Mouse (Mus musculus): ENCODE results near the gene Mob4. TPM values are rescaled to one million over a fixed set of nuclear protein-coding genes. Genes with fewer than 3 reads are reported as not detected.

Gene Mob4
- polyA plus RNA-seq, 1 experiment, result 125 TPM

DNA sequence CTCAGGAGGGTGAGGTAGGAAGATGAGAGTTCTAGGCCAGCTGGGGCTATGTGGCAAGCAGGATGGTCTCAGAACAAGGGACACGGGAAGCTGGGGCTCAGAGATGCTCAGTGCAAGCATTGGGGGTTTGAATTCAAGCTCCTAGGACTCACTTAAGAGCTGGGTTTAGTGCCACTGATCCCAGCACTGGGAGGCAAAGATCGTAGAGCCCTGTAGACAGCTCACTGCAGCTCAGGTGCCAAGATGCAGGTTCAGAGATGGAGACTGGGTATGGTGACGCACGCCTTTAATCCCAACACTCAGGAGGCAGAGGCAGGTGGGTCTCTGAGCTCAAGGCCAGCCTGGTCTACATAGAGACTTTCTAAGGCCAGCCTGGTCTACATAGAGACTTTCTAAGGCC is 26.3 kb downstream of the Mob4 start:
- Histone ChIP-seq H3K27ac (ENCODE audit: insufficient read depth, low read depth, low read length) (no peak overlapping the region), H3K4me1 (ENCODE audit: control insufficient read depth, insufficient read depth, low read length) (peaks cover 3% of the 10 kb centered on the region; the same call in 1 of the 2 replicates), H3K4me3 (ENCODE audit: insufficient read depth, low read depth, low read length) (no peak overlapping the region)
- TF ChIP-seq CTCF (IDR thresholded peaks at IDR 0.05; ENCODE audit: insufficient read depth, low read depth, low read length), result no peak
- no peak for TF ChIP-seq POLR2A (IDR thresholded peaks at IDR 0.05; ENCODE audit: insufficient read depth, low read depth, low read length)
- 98% methylated on average over 4 of the region's 4 CpGs for WGBS

DNA sequence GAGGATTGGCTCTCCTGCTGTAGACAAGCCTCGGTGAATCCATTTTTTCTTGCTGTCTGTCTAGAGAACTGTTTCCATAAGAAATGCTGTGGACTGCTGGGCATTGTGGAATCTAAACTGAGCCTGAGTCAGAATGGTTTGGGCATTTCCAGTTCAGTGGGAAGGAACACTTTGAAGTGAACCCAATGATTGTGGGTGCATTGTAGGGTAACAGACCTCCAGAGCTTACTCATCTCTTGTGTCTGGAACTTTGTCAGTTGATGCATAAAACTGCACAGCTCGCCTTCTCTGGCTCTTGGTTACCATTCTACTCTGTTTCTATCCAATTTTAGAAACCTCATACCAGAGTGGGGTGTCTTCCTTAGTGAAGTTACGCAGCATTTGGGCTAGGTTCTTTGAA is 27.2 kb downstream of the Mob4 start:
- TF ChIP-seq POLR2A (IDR thresholded peaks at IDR 0.05; ENCODE audit: insufficient read depth, low read depth, low read length), result no peak
- TF ChIP-seq CTCF (IDR thresholded peaks at IDR 0.05; ENCODE audit: insufficient read depth, low read depth, low read length), result no peak
- WGBS, result 71% methylated on average over 3 of the region's 3 CpGs
- Histone ChIP-seq H3K27ac (ENCODE audit: insufficient read depth, low read depth, low read length) (no peak overlapping the region), H3K4me1 (ENCODE audit: control insufficient read depth, insufficient read depth, low read length) (peaks cover 3% of the 10 kb centered on the region; the same call in 1 of the 2 replicates), H3K4me3 (ENCODE audit: insufficient read depth, low read depth, low read length) (no peak overlapping the region)

DNA sequence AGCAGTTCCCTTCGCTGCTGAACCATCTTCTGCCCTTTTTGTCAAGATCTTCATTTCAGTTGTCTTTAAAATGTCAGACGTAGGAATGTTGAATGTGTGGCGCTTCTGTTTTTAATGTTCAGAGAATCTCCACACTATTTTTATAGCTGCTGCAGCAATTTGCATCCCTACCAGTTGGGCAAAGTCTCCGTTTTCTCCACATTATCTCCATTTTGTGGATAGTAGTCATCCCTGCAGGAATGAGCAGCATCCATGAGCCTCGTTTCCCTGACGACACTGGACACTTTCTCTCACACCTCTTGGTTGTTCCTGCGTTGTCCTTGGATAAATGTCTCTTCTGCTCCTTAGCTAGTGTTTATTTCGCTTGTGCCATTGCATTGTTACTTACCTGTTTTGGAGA is 27.8 kb downstream of the Mob4 start:
- 92% methylated on average over 8 of the region's 8 CpGs for WGBS
- peaks cover 3% of the 10 kb centered on the region for H3K4me1 ChIP-seq (ENCODE audit: control insufficient read depth, insufficient read depth, low read length)
- TF ChIP-seq CTCF (IDR thresholded peaks at IDR 0.05; ENCODE audit: insufficient read depth, low read depth, low read length) (no peak), POLR2A (IDR thresholded peaks at IDR 0.05; ENCODE audit: insufficient read depth, low read depth, low read length) (no peak)
- H3K4me3 ChIP-seq (ENCODE audit: insufficient read depth, low read depth, low read length), result no peak overlapping the region
- no peak overlapping the region for H3K27ac ChIP-seq (ENCODE audit: insufficient read depth, low read depth, low read length)

DNA sequence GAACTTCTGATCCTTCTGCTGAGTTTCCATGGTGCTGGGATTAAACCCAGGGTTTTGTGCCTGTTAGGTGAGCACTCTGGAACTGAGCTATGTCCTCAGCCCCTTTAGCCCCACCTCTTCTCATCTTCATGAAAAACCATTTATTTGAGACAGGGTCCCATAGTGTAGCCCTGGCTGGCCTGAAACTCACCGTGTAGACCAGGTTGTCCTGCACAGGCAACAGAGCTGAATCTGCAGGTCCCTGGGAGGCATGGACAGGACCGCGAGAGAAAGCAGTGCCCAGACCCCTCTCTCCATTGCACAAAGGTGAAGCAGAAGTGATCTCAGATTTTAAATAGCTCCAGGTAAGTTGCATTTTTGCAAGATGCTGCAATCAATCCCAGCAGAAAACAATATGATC is 29.2 kb downstream of the Mob4 start:
- 88% methylated on average over 3 of the region's 3 CpGs for WGBS
- Histone ChIP-seq H3K4me1 (ENCODE audit: control insufficient read depth, insufficient read depth, low read length) (peaks cover 3% of the 10 kb centered on the region), H3K27ac (ENCODE audit: insufficient read depth, low read depth, low read length) (no peak overlapping the region; the same call in 1 of the 2 replicates), H3K4me3 (ENCODE audit: insufficient read depth, low read depth, low read length) (no peak overlapping the region)
- TF ChIP-seq CTCF (IDR thresholded peaks at IDR 0.05; ENCODE audit: insufficient read depth, low read depth, low read length) (no peak), POLR2A (IDR thresholded peaks at IDR 0.05; ENCODE audit: insufficient read depth, low read depth, low read length) (no peak)

DNA sequence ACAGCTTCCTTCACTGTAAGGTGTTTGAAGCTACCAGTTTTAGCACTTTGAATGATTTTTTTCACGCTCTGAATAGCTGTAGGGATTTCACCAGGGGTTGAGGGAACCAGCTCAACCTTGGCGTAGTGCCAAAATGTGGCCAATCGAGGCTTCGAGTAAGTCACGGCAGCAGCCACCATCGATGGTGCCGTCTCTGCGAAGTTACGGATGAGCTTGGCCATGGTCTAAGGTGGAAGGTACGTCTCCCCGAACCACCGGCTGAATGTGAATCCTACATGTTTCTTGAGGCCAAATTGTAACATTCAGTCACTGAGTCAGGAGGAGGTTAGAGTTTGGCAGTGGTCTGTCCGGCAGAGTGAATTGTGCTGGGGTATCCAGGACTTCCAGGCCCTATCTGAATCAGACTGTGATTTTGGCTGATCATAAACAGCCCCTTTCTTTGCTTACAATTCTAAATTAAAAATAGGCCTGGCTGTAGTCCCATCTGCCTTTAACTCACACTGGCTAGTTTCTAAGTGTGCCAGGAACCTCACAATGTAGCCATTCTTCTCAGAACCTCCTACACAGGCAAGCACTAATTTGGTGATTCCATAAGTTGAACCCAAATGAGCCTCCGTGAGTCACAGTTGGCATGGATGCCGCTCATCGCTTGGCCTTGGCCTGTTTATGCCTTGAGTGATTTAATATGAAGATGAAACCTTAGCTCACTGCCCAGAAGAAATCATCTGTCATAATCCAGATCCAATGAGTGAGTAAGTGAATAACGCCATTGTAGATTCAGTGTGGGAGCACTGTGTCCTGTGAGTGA is 30.0 kb downstream of the Mob4 start:
- H3K27ac ChIP-seq (ENCODE audit: insufficient read depth, low read depth, low read length), result peak overlapping the region; percentile 74
- no peak for TF ChIP-seq POLR2A (IDR thresholded peaks at IDR 0.05; ENCODE audit: insufficient read depth, low read depth, low read length)
- TF ChIP-seq CTCF (IDR thresholded peaks at IDR 0.05; ENCODE audit: insufficient read depth, low read depth, low read length), result no peak

DNA sequence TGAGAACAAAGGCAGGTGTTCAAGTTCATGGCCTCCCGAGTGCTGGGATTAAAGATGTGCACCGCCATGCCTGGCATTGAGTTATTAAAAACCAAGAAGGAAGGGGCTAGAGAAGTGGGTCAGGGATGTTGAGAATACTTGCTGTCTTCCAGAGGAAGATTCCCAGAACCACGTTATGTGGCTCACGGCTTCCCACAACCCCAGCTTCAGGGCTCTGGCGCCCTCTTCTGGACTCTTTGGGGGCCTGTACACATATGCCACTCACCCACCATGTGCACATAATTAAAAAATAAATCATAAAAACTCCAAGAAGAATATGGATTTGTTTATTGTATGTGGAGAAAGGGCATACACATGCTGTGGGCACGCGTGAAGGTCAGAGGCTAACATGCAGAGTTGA is 30.9 kb downstream of the Mob4 start:
- Histone ChIP-seq H3K4me1 (ENCODE audit: control insufficient read depth, insufficient read depth, low read length) (peaks cover 3% of the 10 kb centered on the region), H3K4me3 (ENCODE audit: insufficient read depth, low read depth, low read length) (no peak overlapping the region), H3K27ac (ENCODE audit: insufficient read depth, low read depth, low read length) (0 out of 2 replicates have a peak overlapping the region, but pooled peaks have one; percentile 33)
- WGBS, result 80% methylated on average over 7 of the region's 7 CpGs
- TF ChIP-seq CTCF (IDR thresholded peaks at IDR 0.05; ENCODE audit: insufficient read depth, low read depth, low read length) (no peak), POLR2A (IDR thresholded peaks at IDR 0.05; ENCODE audit: insufficient read depth, low read depth, low read length) (no peak)

More for the DNA sequence above, 30.0 kb downstream of the Mob4 start:
- Histone ChIP-seq H3K4me3 (ENCODE audit: insufficient read depth, low read depth, low read length) (no peak overlapping the region), H3K4me1 (ENCODE audit: control insufficient read depth, insufficient read depth, low read length) (peaks cover 3% of the 10 kb centered on the region)
- 36% methylated on average over 17 of the region's 17 CpGs for WGBS

DNA sequence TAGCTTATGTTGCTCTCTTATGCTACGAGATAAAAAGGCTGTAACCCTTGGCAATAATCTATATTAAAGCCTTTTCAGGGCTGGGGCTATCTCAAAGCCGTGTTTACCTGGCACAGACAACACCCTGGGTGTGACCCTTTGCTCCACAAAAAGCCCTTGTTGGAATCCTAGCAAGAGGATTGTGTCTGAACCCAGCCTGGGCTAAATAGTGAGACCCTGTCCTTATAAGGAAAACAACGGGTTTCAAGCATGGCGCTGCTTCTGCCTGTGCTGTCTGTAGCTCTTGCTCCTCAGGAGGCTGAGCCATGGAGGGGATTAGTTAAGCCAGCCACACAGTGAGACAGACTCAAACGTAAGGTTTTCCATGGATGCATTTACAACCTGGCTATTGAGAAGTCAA is 31.8 kb downstream of the Mob4 start:
- TF ChIP-seq CTCF (IDR thresholded peaks at IDR 0.05; ENCODE audit: insufficient read depth, low read depth, low read length) (no peak), POLR2A (IDR thresholded peaks at IDR 0.05; ENCODE audit: insufficient read depth, low read depth, low read length) (no peak)
- no peak overlapping the region for H3K4me3 ChIP-seq (ENCODE audit: insufficient read depth, low read depth, low read length)
- 79% methylated on average over 5 of the region's 5 CpGs for WGBS
- H3K4me1 ChIP-seq (ENCODE audit: control insufficient read depth, insufficient read depth, low read length), result peaks cover 3% of the 10 kb centered on the region
- no peak overlapping the region for H3K27ac ChIP-seq (ENCODE audit: insufficient read depth, low read depth, low read length)

DNA sequence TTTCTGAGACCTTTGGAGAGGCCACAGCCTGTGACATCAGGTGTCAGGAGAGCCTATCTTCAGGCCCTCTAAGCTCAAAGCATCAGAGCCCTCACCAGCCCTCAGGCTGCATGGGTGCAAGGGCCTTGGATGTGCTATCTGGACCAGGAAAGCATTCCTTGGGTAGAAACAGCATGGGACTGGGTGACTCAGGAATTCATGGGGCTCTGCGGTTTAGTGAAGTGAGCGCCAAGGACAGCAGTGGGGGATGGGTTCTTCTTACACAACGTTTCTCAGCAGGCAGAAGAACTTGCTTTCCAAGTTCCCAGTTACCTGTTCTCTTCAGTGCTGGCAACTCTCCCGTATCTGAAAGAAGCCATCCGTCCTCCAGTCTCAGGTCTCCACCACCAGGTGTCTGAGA is 33.0 kb downstream of the Mob4 start:
- TF ChIP-seq CTCF (IDR thresholded peaks at IDR 0.05; ENCODE audit: insufficient read depth, low read depth, low read length), result no peak
- TF ChIP-seq POLR2A (IDR thresholded peaks at IDR 0.05; ENCODE audit: insufficient read depth, low read depth, low read length), result no peak

DNA sequence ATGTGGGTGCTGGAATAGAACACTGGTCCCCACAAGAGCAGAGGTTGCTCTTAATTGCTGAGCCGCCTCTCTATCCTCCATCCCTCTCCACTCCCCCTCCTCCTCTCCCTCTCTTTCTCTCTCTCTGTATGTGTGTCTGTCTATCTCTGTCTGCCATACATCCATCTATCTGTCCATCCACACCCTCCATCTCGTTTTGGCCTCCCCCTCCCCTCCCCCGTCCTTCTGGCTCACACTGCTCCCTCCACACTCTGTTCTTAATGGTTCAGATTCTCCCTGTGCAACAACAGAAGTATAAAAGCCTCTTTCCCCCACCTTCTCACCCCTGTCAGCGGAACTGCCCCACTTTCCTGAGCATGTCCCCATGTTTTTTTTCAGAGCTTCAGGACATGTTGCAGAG is 36.5 kb downstream of the Mob4 start:
- no peak overlapping the region for H3K4me3 ChIP-seq (ENCODE audit: insufficient read depth, low read depth, low read length)
- H3K27ac ChIP-seq (ENCODE audit: insufficient read depth, low read depth, low read length), result no peak overlapping the region
- no peaks in the 10 kb centered on the region; the same call in 1 of the 2 replicates for H3K4me1 ChIP-seq (ENCODE audit: control insufficient read depth, insufficient read depth, low read length)
- TF ChIP-seq CTCF (IDR thresholded peaks at IDR 0.05; ENCODE audit: insufficient read depth, low read depth, low read length), result no peak
- TF ChIP-seq POLR2A (IDR thresholded peaks at IDR 0.05; ENCODE audit: insufficient read depth, low read depth, low read length), result no peak
- 87% methylated on average over 4 of the region's 4 CpGs for WGBS

More for the DNA sequence above, 33.0 kb downstream of the Mob4 start:
- Histone ChIP-seq H3K27ac (ENCODE audit: insufficient read depth, low read depth, low read length) (no peak overlapping the region), H3K4me3 (ENCODE audit: insufficient read depth, low read depth, low read length) (no peak overlapping the region), H3K4me1 (ENCODE audit: control insufficient read depth, insufficient read depth, low read length) (peaks cover 3% of the 10 kb centered on the region)
- WGBS, result 65% methylated on average over 5 of the region's 5 CpGs

Data from olfactory bulb, adult 2 months (tissue).